Mouse (Mus musculus): ENCODE results near the gene Ercc1. TPM values are rescaled to one million over a fixed set of nuclear protein-coding genes. Genes with fewer than 3 reads are reported as not detected.

Gene Ercc1
- polyA plus RNA-seq, 1 experiment: 30.7 TPM

- peaks cover 46% of the 10 kb centered on the region for H3K4me1 ChIP-seq (ENCODE audit: control insufficient read depth, insufficient read depth, low read length)
- TF ChIP-seq CTCF (IDR thresholded peaks at IDR 0.05; ENCODE audit: low read depth, low read length) (no peak), POLR2A (IDR thresholded peaks at IDR 0.05; ENCODE audit: borderline replicate concordance, low read depth, low read length) (no peak)
- no peak overlapping the region for H3K27ac ChIP-seq (ENCODE audit: insufficient read depth, low read depth, low read length)
- no peak overlapping the region for H3K4me3 ChIP-seq (ENCODE audit: insufficient read depth, low read length)
Observed at GRCm38 (mm10) chr7:19320637-19321036, 23.9 kb upstream of the Ercc1 start.

DNA sequence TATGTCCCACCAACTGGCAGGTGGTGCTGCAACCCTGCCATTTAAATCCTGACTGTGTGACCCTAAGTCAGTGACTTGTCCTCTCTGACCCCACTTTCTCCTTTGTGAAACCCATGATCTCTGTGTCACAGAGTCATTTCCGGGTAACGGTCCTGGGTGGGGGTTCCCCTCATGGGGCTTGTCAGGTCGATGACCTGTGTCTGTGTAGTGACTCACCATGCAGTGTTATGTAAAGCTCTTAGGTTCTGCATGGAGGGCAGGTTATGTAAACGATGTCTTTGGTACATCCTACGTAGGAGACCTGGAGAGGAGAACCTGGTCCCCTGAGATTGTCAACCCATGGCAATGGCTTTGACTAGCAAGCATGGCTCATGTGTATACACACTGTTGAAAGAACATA, 23.1 kb upstream of the Ercc1 start:
- H3K4me3 ChIP-seq (ENCODE audit: insufficient read depth, low read length): no peak overlapping the region
- TF ChIP-seq CTCF (IDR thresholded peaks at IDR 0.05; ENCODE audit: low read depth, low read length): no peak
- no peak for TF ChIP-seq POLR2A (IDR thresholded peaks at IDR 0.05; ENCODE audit: borderline replicate concordance, low read depth, low read length)
- no peak overlapping the region for H3K27ac ChIP-seq (ENCODE audit: insufficient read depth, low read depth, low read length)
- peaks cover 43% of the 10 kb centered on the region for H3K4me1 ChIP-seq (ENCODE audit: control insufficient read depth, insufficient read depth, low read length)

DNA sequence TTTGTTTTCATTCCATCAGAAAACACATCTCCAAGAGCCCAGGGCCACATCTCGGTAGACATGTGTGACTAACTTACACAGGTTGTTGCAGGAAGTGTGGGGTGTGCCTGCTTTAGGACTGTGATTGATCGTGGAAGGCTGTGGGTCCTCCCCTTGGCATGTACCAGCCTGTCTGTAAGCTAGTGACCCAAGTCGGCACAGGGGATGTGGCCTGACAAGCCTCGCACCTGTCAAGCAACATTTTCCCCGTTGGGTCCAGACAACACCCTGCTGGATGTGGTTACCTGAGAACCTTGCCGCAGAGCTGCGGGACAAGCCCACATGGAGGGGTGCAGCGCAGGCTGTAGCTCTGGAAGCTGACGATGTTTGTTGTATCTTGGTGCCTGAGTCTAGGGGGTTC, 22.1 kb upstream of the Ercc1 start:
- no peak for TF ChIP-seq POLR2A (IDR thresholded peaks at IDR 0.05; ENCODE audit: borderline replicate concordance, low read depth, low read length)
- no peak for TF ChIP-seq CTCF (IDR thresholded peaks at IDR 0.05; ENCODE audit: low read depth, low read length)

DNA sequence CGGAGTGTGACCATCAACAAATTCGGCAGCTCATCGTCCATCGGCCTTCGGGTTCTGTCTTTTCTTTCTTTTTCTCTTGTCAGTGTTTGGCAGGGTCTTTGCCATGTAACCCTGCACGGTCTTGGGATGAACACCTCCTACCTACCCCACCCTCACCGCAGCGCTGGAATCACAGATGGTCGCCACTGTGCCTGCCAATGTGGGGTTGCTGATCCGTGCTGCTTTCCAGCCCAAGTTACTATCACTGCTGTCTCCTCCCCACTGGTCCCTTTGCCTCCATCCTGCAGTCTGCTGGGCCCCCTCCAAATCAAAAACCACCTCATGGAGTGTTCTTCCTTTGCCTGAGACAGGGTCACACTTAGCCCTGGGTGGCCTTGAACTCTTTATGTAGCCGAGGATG, 20.4 kb upstream of the Ercc1 start:
- no peak for TF ChIP-seq CTCF (IDR thresholded peaks at IDR 0.05; ENCODE audit: low read depth, low read length)
- TF ChIP-seq POLR2A (IDR thresholded peaks at IDR 0.05; ENCODE audit: borderline replicate concordance, low read depth, low read length): no peak
- no peak overlapping the region for H3K4me3 ChIP-seq (ENCODE audit: insufficient read depth, low read length)
- H3K4me1 ChIP-seq (ENCODE audit: control insufficient read depth, insufficient read depth, low read length): peaks cover 24% of the 10 kb centered on the region
- no peak overlapping the region for H3K27ac ChIP-seq (ENCODE audit: insufficient read depth, low read depth, low read length)

More for the DNA sequence above, 22.1 kb upstream of the Ercc1 start:
- H3K4me3 ChIP-seq (ENCODE audit: insufficient read depth, low read length): no peak overlapping the region
- peaks cover 36% of the 10 kb centered on the region for H3K4me1 ChIP-seq (ENCODE audit: control insufficient read depth, insufficient read depth, low read length)
- no peak overlapping the region for H3K27ac ChIP-seq (ENCODE audit: insufficient read depth, low read depth, low read length)

DNA sequence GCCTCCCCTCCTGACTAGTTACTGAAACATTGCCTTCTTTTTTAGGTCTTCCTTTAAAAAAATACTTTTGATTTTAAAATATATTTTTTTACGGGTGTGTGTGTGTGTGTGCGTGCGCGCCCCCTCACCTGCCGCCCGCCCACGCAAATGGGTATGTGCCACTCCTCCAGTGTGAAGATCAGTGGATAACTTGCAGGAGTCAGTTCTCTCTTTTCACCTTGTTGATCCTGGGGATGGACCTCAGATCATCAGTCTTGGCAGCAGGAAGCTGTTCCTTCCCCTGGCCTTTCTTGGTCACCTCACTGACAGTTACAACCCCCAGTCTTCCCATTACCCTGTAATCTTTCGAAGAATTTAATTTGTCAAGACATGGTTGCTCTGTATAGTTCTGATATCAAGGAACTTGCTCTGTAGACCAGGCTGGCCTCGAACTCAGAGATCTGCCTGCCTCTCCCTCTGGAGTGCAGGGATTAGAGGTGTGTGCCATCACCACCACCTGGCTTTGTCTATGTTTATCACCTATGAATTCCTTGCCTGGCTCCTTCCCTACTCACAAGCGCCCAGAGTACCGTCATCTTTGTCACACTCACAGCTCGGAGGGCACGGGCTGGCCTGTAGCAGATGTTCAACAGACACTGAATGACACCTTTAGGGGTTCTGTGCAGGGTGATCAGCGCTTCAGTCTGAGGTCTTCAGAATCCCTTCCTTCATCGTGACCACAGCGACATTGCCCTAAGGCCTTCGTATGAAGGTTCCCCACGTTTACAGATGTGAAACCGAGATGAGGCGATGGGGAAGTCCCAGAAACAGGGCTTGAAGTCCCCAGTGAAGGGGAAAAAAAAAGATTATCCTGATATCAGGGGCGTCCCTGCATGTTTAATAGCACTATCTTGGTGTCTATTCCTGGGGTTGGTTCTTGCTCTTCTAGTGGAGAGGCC, 19.0 kb upstream of the Ercc1 start:
- Histone ChIP-seq H3K27ac (ENCODE audit: insufficient read depth, low read depth, low read length) (no peak overlapping the region), H3K4me3 (ENCODE audit: insufficient read depth, low read length) (no peak overlapping the region), H3K4me1 (ENCODE audit: control insufficient read depth, insufficient read depth, low read length) (peaks cover 17% of the 10 kb centered on the region)
- TF ChIP-seq POLR2A (IDR thresholded peaks at IDR 0.05; ENCODE audit: borderline replicate concordance, low read depth, low read length): no peak
- no peak for TF ChIP-seq CTCF (IDR thresholded peaks at IDR 0.05; ENCODE audit: low read depth, low read length)

GRCm38 (mm10) chr7:19326359-19326758, 18.2 kb upstream of the Ercc1 start:
- H3K4me3 ChIP-seq (ENCODE audit: insufficient read depth, low read length): peak overlapping the region; percentile 48; the same call in 1 of the 2 replicates
- peaks cover 14% of the 10 kb centered on the region; the same call in 1 of the 2 replicates for H3K4me1 ChIP-seq (ENCODE audit: control insufficient read depth, insufficient read depth, low read length)
- TF ChIP-seq CTCF (IDR thresholded peaks at IDR 0.05; ENCODE audit: low read depth, low read length) (no peak), POLR2A (IDR thresholded peaks at IDR 0.05; ENCODE audit: borderline replicate concordance, low read depth, low read length) (no peak)
- no peak overlapping the region for H3K27ac ChIP-seq (ENCODE audit: insufficient read depth, low read depth, low read length)

DNA sequence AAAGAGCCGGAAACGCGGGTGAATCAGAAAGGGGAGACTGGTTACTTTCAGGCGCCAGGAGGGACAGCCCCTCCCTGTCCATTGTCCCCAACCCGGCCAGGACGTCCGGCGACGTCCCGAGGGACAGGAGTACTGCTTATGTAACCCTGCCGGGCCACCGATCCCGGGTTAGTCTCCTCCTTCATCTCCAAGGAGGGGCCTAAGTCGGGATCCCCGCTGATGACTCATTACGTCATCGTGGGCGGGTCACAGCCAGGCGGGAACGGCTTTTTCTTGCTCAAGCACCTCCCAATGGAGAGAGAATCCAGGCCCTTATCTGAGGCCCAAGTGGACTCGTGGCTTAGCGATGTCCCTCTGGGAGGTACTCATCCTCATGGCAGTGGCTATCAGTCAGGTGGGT, 17.4 kb upstream of the Ercc1 start:
- no peak for TF ChIP-seq CTCF (IDR thresholded peaks at IDR 0.05; ENCODE audit: low read depth, low read length)
- no peak for TF ChIP-seq POLR2A (IDR thresholded peaks at IDR 0.05; ENCODE audit: borderline replicate concordance, low read depth, low read length)
- Histone ChIP-seq H3K4me1 (ENCODE audit: control insufficient read depth, insufficient read depth, low read length) (peaks cover 11% of the 10 kb centered on the region; the same call in 1 of the 2 replicates), H3K27ac (ENCODE audit: insufficient read depth, low read depth, low read length) (no peak overlapping the region), H3K4me3 (ENCODE audit: insufficient read depth, low read length) (peak overlapping the region; percentile 48)

- no peak overlapping the region for H3K4me3 ChIP-seq (ENCODE audit: insufficient read depth, low read length)
- H3K27ac ChIP-seq (ENCODE audit: insufficient read depth, low read depth, low read length): no peak overlapping the region
Observed at GRCm38 (mm10) chr7:19327782-19328181, 16.8 kb upstream of the Ercc1 start.

DNA sequence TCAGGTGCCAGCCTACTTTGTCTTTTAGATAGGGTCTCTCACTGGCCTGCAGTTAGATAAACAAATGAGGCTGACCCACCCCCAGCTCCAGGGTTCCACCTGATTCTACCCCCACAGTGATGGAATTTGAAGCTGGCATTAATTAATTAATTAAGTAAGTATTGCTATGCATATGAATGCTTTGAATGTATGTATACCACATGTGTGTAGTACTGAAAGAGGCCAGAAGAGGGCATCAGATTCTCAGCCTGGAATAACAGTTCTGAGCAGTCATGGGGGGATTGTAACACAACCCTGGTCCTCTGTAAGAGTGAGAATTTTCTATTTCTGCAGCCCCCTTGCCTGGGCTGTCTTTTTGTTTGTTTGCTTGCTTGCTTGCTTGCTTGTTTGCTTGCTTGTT, 16.2 kb upstream of the Ercc1 start:
- TF ChIP-seq CTCF (IDR thresholded peaks at IDR 0.05; ENCODE audit: low read depth, low read length) (no peak), POLR2A (IDR thresholded peaks at IDR 0.05; ENCODE audit: borderline replicate concordance, low read depth, low read length) (no peak)
- Histone ChIP-seq H3K27ac (ENCODE audit: insufficient read depth, low read depth, low read length) (no peak overlapping the region), H3K4me3 (ENCODE audit: insufficient read depth, low read length) (no peak overlapping the region)

More at GRCm38 (mm10) chr7:19327782-19328181, 16.8 kb upstream of the Ercc1 start:
- peaks cover 14% of the 10 kb centered on the region for H3K4me1 ChIP-seq (ENCODE audit: control insufficient read depth, insufficient read depth, low read length)
- TF ChIP-seq POLR2A (IDR thresholded peaks at IDR 0.05; ENCODE audit: borderline replicate concordance, low read depth, low read length) (no peak), CTCF (IDR thresholded peaks at IDR 0.05; ENCODE audit: low read depth, low read length) (no peak)

DNA sequence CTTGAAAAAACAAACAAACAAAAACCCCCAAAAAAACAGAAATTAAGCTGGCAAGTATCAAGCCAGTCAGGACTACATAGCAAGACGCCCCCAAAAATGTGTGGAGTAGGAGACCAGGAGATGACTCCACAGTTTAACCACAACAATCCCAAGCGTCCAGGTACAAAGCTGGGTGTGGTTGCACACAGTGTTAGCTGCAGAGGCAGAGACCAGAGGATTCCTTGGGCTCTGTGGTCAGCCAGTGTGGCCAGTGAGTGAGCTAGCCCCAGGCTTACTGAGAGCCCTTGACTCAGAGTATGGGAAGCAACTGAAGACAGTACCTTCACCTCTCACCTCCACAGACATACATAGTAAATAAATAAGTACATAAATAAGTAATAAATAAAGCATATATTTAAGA, 12.7 kb upstream of the Ercc1 start:
- no peak overlapping the region for H3K4me3 ChIP-seq (ENCODE audit: insufficient read depth, low read length)
- no peak for TF ChIP-seq CTCF (IDR thresholded peaks at IDR 0.05; ENCODE audit: low read depth, low read length)
- TF ChIP-seq POLR2A (IDR thresholded peaks at IDR 0.05; ENCODE audit: borderline replicate concordance, low read depth, low read length): no peak
- peaks cover 32% of the 10 kb centered on the region for H3K4me1 ChIP-seq (ENCODE audit: control insufficient read depth, insufficient read depth, low read length)
- no peak overlapping the region for H3K27ac ChIP-seq (ENCODE audit: insufficient read depth, low read depth, low read length)

More for the DNA sequence above, 16.2 kb upstream of the Ercc1 start:
- peaks cover 14% of the 10 kb centered on the region for H3K4me1 ChIP-seq (ENCODE audit: control insufficient read depth, insufficient read depth, low read length)
